Mouse (Mus musculus) G1E-ER4 (cell line): Measurements from ENCODE around the gene Ehhadh. TPM values are rescaled to one million over a fixed set of nuclear protein-coding genes. Genes with fewer than 3 reads are reported as not detected.

Source experiments
- GATA1 ChIP-seq: IDR thresholded peaks from one replicate; pipeline ENCODE4 v1.8.0; 2012; ENCODE audit warnings: low read length, inconsistent platforms
- polyA plus RNA-seq: library from polyadenylated mRNA; stranded (reverse); fragments of >175 nt; gene quantifications from 2 replicates; pipeline ENCODE4 v1.2.3, GENCODE M21; 2012

The Ehhadh gene
- polyA plus RNA-seq = not detected in 2 replicates

- no peak for TF ChIP-seq GATA1
Observed at GRCm38 (mm10) chr16:21787516-21788353, at the start of gene Ehhadh. Gene Ehhadh, minus strand, starts transcription at chr16:21787807.

DNA sequence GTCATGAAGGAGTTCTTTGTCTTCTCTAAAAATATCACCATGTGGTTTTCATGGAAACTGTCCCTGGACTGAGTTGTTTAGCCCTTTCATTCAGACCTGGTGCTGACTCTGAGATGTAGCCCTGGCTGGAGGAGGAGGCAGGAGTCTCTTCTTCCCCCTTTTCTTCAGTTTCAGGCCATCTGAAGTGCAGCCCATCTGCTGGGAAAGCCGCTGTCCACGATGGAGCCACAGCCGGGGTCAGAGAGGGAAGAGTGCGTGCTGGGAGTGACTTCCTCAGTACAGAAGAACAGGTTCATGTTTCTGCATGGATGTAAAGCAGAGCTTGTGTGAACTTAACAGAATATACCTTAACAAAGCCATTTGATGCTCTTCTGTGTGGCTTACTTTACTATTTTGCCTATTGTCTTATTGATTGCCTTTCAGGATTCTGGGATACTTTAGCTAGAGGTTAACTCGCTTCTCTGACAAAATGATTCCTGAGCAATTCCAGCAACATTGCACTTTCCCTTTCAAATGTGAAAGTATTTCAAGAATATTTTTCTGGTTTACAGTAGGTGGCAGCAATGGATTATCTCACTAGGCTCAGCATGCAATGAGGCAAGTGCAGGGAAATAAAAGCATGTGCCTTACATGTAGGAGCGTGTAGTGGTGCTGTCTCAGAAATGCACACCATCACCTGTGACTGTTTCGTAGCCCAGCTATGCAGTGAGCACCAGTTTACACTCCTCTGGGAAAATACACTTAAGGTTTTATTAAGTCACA lies 48.9 kb upstream of the Ehhadh start:
- TF ChIP-seq GATA1 = no peak

DNA sequence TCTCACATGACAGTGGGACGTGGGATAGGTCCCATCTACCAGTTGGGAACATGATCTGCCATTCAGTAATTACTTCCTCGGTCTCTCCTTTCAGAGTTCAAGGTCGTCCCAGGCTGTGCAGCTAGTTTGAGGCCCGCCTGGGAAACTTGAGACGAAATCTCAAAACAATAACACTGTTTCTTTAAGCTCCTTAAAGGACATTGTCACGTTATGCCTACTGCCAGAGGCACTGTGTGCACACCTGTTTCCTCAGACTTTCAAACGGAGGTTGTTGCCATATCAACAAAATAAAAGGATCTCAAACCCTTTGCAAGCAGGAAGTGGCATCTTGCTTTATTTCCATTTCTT lies 48.0 kb upstream of the Ehhadh start:
- TF ChIP-seq GATA1 = no peak

- TF ChIP-seq GATA1 = no peak
Observed at GRCm38 (mm10) chr16:21834866-21835583, 47.4 kb upstream of the Ehhadh start.

- TF ChIP-seq GATA1 = no peak
Observed at GRCm38 (mm10) chr16:21833970-21834369, 46.4 kb upstream of the Ehhadh start.

GRCm38 (mm10) chr16:21833469-21833868 lies 45.9 kb upstream of the Ehhadh start:
- TF ChIP-seq GATA1 = no peak

GRCm38 (mm10) chr16:21831764-21832163 lies 44.2 kb upstream of the Ehhadh start:
- TF ChIP-seq GATA1 = no peak

- no peak for TF ChIP-seq GATA1
Observed at GRCm38 (mm10) chr16:21830784-21831183, 43.2 kb upstream of the Ehhadh start.

- no peak for TF ChIP-seq GATA1
Observed at GRCm38 (mm10) chr16:21829711-21830110, 42.1 kb upstream of the Ehhadh start.

- TF ChIP-seq GATA1 = no peak
Observed at GRCm38 (mm10) chr16:21827581-21827980, 40.0 kb upstream of the Ehhadh start.

DNA sequence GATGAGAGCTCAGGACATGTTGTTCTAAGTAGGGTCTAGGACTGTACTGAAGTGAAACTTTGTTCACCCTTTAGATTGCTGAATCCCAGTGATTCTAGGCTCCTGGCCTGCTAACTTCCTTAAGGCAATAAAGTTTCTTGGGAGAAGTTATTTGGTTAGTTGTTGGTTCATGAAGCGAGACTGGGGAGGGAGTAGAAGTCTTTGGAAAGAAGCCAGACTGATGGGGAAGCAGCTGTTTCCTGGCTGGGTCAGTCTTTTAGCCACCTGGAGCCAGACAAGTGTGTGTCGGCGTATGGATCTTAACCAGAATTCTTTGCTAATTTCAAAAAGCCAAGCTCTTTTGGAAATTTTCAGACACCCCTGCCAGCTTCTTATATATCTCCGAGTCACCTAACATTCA lies 39.5 kb upstream of the Ehhadh start:
- TF ChIP-seq GATA1 = no peak

GRCm38 (mm10) chr16:21825612-21826031 lies 38.0 kb upstream of the Ehhadh start:
- no peak for TF ChIP-seq GATA1

GRCm38 (mm10) chr16:21818629-21819028 lies 31.0 kb upstream of the Ehhadh start:
- TF ChIP-seq GATA1 = no peak

DNA sequence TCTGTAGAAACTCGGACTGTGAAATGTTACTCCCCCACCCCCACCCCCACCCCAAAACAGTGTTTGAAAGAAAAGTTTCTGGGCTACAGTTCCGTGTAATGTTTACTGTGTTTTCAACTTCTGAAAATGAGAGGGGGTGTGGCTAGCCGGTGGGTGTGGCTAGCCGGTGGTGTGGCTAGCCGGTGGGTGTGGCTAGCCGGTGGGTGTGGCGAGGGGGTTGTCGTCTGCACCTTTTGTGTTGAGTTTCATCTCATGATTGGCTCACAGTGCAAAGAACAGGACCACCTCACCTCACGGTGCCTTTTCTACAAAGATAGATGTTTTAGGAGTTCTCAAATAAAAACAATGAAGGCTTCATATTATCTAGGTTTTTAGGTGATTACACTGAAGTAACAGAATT lies 30.5 kb upstream of the Ehhadh start:
- no peak for TF ChIP-seq GATA1

DNA sequence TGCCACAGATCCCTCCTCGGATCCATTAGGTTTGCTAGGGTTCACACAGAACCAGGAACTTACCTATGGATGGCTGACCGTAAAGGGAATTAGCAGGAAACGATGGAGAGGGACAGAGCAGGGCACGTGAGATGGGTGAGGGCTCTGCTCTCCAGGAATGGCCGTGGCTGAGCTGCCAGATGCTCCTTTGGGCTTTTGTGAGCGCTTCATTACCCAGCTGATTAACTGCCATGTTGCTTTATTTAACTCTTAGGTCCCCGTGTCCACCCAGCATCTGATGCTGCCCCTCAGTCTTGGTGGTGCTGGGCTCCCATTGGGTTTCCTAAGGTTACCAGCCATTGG lies 28.0 kb upstream of the Ehhadh start:
- no peak for TF ChIP-seq GATA1

DNA sequence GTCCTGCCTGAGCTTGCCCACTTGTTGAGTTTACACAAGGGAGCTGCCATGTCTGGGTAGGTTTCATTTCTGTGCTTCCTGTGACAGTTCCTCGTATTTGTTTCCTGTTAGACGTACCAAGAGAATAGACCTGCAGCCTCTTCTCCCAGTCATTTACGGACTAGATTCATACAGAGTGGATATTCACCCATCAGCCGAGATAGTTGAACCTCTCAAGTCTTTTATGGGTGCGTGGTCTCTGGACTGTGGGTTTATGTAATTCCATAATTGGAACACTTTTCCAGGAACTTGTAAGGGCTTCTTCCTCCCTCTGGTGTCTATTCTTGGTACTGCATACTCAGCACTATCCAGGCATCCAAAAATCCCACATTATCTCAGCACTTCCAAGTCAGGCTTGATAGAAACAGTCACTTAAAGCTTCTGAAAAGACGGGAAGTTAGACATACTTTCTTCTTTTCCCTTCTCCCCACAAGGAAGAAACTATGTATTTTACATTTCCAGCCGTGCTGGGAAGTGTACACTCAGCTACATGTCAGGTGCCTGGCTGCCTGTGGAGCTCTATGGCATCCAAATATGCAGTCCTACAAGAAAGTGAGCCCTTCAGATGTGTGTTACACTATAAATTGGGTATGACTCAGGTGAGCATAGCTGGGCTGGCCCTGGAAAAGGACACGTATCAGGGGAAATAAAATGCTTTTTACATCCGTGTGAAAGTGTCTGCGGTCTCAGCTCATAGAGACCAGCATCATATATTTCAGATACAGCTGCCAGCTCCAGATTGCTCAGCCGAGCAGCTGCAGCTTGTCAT lies 27.5 kb upstream of the Ehhadh start:
- TF ChIP-seq GATA1 = no peak
